Mouse (Mus musculus): Measurements from ENCODE around the gene Phf7.

Gene Phf7

DNA sequence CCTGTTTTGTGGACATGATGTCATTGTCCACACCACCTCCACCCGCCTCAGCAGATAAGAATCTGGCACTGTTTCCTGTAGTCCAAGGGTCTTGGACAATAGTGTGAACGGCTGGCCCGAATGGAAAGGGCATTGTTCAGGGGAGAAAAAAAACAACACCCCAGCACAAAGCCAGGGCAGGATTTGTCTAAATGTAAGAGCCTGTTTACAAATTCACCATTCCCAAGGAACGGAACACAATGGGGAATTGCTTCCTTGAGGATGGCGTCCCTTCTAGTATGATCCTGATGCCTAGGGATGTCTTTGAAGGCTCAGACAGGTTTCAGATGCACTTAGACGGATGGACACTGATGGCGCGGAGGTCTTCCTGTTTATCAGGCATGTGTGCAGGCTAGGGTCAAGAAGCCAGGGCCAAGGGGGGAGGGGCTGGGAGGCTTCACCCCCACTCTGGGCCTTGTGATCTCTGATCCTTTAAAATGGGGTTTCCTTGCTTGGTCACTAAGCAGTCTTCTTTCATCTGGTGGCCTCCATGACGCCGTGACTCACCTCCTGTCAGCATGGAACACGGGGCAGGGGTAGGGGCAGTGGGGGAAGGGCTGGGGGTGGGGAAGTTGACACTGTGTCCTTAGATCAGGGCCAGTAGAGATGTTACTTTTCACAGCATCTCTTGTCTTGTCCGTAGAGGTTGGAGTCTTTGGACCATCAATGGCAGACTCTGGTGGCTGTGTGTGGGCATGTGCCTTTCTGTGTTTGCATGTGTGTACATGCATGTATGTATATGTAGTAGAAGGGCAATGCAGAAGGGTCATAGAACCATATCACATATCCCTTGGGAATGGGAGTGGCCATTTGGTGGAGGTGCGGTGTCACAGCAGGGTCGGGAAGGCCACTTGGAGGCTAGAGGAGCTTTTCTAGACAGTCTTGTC, 17.8 kb downstream of the Phf7 start:
- no peak for DNase-seq (ENCODE audit: low read depth, low spot score)

DNA sequence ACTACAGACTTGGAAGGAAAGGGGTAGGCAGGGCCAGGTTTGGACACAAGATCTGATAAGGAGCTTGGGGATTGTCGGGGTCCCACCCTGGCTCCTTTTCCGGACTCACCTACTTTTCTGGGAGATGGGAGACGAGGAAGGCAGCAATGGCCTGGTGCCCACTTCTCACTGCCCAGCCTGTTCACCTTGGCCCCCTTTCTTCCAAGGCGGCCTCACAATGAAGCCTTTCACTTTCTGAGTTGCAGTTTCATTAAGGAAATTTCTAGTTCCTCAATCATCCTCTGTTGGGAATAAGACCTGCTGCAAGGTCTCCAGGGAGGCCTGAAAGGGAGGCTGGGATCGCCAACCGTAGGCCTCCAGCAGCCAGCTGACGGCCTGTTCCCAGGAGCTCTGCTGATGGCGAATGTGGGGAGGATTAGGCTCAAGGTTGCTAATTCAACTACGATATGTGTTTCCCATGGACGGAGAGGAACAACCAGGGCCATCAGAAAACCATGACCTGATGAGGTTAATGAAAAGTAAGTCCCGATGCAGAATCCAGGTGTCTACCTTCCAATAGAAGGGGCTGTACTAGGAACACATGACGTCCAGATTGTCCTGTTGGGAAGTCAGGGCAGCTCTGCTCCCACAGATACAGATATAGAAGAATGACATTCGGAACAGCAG, 18.6 kb downstream of the Phf7 start:
- no peak for DNase-seq (ENCODE audit: low read depth, low spot score)

DNA sequence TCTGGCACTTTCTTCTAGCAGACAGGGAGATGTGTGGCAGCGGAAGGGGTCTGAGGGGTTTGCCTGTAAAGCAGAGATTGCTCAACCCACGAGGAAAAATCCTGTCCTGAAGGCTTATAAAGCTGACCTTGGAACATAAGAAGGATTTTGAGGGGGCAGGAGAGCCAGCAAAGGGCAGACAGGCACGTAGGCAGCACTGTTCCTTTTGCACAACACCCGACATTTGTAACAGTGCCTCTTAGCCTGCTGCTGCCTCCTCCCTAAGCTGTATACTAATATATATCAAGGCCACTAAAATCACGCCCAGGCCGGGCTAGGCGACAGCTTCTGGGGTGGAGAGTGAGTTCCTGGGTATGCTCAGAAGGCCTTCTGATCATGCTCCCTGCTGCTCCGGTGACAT, 20.7 kb downstream of the Phf7 start:
- DNase-seq (ENCODE audit: low read depth, low spot score) = no peak

DNA sequence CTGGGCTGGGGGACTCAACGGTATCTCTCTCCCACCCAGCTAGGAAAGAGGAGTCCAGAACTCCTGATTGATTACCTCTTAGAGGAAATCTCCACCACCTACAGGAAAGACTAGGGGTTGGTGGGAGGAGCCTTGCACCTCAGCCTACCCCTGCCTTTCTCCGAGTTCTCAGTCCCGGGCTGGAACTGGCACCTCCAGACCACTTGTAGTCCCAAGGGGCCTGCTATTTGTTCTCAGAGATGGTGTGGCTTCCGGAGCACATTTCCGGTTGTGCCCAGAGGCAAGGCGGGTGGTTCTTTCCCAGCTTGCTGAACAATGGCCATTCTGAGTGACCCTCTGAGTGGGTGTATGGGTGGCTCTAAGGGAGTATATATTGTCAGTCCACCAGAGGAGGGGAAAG, 22.9 kb downstream of the Phf7 start:
- no peak for DNase-seq (ENCODE audit: low read depth, low spot score)

DNA sequence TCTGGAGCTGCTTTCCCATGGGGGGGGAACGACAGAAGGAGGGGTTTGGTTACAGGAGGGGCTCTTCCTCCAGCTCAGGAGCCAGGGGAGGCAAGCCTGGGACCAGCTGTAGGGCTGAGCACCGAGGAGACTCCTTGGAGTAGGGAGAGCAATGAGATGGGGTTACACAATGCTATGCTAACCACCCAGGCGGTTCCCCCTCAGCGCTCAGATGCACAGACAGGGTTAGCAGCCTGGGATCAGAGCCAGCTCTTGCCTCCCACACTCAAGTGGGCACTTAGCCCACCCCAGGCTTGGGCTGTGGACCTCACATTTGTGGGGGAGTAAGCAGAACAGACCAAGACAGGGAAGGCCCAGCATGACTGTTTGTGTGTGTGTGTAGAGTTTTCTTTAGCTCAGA, 24.1 kb downstream of the Phf7 start:
- no peak for DNase-seq (ENCODE audit: low read depth, low spot score)

DNA sequence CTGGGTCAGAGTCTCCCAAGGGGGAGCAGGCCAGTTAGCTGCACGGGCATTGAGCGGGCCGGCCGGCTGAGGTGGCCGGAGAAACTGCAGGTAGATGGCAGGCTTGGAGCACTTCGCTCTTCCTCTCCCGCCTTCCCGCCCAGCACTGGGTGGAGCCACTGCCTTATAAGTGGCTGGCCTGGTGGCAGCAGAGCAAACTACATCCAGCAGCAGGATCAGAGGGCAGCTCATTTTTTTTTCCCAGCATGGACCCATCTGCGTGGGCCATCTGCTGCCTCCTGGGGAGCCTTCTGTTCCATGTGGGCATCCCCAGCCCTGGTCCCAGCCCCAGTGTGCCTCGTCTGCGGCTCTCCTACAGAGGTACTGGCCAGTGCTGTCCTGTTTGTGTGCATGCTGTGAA, 33.5 kb downstream of the Phf7 start, which contains the start of gene Sema3g:
Sema3g (plus strand) TSS at position 195 of the 400 bp plus-strand sequence.
- peak; percentile 63 for DNase-seq (ENCODE audit: low read depth, low spot score)

DNA sequence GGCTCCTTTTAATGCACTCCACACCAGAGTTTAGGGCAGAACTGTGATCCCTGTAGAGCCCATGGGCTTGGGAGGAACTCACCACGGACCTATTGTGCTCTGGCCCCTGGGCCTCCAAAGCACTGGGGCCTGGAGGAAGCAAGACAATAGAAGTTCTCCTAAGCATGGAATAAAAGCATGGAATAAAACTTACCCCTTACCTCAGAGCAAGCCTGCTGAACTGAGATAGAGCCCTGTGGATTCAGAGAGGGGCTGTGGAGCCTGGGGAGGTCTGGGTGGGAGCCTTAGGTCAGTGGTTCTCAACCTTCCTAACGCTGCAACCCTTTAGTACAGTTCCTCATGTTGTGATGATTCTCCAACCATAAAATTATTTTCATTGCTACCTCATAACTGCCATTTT, 34.3 kb downstream of the Phf7 start, which contains the start of gene Nisch:
Nisch (minus strand) TSS at position 101 of the 400 bp plus-strand sequence.
- no peak for DNase-seq (ENCODE audit: low read depth, low spot score)

DNA sequence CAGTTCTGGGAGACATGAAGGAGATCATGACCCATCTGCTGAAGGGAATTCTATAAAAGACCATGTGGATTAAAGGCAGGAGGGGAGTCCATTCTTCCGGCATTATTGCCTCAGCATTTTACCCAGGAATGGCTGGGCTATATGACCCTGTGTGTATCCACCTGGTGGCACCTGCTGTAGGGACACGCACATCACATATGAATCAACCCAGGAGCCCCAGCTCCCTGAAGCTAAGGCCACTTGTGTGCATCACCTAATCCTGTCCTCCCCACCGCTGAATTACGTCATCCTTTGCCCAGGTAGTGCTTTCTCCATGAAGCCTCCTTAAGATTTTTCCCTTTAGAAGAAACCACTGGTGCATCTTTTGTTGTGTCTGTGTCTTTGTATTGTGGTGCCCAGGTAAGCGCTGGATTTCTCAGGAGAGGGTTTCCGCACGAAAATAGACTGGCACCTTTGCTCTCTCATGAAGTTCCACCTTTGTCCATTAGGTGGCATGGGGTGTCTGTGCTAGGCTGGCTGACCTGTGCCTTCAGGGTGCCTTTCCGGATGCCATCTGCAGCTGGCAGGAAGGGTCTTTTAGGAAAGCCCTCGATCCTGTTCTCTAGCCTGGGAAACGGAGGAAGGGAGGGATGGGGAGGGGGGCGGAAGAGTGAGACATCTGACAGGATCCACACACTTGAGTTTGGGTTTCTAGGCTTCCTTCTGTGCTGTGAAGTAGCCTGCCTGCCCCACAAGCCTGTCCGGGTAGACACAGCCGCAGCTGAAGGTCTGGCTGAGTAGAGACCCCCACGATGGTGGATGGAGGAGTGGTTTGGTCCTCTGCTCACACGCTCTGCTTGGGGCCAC, 35.7 kb downstream of the Phf7 start:
- DNase-seq (ENCODE audit: low read depth, low spot score) = peak; percentile 65

DNA sequence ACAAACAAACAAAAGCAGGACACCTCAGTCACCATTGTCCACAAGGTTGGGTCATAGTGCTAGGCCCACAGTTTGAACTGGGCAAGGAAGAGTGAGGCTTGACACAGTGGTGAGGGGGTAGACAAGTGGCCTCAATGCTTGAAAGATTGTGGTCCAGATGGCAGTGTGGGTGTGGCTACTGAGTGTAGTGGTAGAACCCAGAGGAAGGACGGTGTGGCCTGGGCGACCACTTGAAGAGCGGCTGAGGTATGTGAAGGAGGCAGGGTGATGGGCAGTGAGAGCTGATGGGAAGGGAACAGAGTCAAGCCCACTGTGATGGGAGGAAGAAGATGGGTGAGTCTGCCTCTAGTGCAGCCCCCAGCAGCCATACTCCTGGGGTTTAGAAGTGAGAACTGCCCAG, 36.4 kb downstream of the Phf7 start:
- no peak for DNase-seq (ENCODE audit: low read depth, low spot score)

DNA sequence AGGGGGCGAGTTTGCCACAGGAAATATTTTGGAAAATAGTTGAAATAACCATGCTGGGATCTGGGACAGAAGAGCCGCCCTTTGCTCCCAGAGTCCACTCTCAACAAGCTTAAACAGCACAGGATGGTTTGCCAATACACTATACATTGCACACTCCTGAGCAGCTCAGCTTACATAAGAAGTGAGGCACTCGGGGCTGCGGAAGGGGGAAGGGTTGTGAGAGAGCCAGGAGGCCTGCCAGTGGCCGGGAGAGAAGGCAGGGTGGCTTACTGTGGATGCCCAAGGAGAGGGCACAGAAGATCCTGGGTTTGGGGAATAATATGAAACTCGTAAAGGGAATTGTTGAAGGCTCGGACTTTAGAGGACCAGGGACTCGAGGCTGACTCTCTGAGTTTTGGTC, 37.2 kb downstream of the Phf7 start:
- no peak for DNase-seq (ENCODE audit: low read depth, low spot score)

DNA sequence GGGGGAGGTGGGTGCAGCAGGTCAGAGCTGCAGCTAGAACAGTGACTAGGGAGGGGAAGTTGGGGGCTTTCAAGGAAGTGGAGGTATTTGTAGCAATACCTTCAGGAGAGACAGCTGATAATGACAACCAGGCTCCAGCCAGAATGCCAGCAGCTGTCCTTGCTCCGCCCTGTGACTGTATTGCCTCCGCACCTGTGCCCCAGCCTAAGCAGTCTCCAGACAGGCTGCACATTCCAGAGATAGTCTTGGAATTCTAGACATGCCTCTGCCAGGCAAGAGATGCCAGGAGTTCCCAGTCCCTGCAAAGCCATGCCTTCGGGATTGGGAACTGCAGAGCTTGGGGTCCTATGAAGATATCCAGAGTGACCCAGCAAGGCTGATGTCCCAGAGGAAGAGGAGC, 38.6 kb downstream of the Phf7 start:
- no peak for DNase-seq (ENCODE audit: low read depth, low spot score)

DNA sequence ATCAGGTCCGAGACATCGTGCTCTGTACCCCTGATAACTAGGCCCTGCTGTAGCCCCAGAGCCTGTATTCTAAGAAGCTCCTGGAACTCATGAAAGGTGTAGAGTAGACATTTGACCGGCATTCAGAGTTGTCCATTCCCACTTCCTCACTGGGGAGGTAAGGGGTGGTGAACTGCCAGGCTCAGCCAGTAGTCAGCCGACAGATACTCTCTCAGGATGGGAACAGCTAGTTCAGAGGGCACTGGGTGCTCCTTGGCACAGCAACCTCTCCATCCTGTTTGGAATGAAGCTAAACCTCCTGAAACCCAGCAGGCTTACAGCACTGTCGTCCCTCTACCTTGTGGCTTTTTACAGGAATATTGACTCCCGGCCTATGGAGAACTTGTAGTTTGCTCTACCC, 39.3 kb downstream of the Phf7 start:
- DNase-seq (ENCODE audit: low read depth, low spot score) = no peak

DNA sequence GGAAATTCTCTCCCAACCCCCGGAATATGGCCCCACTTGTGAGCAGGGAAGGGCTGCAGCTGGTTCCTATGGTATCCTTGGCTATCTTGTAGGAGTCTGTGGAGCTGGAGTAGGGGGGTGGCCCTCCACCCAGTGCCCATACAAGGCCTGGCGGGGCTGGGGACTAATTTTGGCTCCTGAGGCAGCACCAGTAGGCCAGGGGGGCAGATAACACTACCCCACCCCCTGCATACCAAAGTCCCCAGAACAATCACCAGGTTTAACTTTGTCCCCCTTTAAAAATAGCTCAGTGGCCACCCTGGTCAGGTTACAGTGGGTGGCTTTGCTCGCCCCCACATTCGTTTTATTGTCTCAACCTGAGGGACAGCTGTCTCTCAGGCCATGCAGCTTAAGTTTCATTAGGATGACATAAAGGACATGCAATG, 42.0 kb downstream of the Phf7 start:
- DNase-seq (ENCODE audit: low read depth, low spot score) = no peak

DNA sequence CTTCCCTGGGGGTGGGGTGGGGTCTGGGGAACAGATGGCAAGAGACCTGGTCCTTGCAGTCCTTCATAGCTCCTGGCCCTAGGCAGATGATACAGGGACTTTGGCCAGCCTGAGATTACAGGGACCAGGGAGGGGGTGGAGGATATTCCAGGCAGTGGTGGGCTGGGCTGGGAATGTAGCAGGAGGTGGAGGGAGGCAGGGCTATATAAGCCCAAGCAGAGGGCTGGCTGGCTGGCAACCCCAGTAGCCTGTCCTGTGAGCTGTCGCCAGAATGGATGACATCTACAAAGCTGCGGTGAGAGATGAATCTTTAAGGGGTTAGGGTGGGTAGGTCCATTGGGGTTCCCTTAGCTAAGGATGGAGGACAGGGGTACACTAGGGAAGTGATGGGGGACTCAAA, 43.0 kb downstream of the Phf7 start, which contains the start of gene Tnnc1:
Tnnc1 (plus strand) TSS at position 229 of the 400 bp plus-strand sequence.
- DNase-seq (ENCODE audit: low read depth, low spot score) = no peak

DNA sequence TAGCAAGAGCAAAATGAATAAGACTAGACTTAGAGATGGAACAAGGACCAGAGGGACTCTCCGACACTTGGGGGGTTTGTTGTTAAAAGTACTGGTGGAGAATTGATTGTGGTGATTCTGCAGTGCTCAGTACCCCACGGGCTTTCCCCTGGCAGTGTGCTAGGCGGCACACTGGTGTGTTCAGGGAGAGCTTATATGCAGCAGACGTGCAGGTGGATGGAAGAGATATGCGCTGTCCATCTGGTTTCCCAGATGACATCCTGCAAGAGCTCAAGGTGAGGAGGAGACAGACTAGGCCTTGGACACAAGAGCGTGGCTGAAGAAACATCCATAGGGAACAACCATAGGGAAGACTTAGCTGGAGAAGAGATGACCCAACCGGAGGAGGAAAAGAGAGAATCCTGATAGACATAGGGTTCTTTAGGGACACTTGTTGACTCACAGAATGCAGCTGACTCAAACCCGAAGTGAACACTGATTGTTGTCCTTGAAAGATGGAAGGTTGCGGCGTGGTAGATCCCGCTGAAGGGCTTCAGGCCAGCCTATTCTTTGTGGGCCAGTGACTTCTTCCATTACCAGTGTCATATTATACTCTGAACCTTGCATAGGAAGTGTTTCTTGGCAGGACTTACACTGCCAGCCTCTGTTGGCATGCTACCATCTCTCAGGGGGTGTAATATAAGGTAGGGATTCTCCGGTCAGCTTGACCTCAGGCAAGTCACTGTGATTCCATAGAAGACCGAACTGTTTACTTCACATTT, 43.9 kb downstream of the Phf7 start:
- no peak for DNase-seq (ENCODE audit: low read depth, low spot score)

DNA sequence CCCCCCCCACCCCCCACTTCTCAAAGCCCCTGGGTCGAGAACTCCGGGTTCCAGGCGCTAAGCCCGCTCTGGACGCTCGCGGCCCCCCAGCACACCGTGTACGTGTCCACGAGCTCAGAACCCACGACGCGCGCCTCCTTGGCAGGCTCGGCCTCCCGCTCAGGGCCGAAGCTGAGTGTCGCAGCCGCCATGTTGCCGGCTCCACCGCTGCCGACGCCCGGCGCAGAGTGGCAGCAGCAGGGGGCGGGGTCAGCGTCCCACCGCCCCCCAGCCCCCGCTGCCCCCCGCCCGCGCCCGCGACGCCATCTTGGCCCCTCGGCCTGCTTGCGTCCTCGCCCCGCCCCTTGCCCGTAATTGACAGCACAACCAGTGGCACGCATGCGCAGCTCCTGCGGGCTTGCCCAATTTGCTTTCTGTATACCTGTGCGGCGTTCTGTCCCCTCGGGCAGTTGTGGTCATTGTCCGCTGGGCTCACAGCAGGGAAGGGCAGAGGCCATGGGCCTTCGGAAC, 44.6 kb downstream of the Phf7 start:
- peak; percentile 91 for DNase-seq (ENCODE audit: low read depth, low spot score)

DNA sequence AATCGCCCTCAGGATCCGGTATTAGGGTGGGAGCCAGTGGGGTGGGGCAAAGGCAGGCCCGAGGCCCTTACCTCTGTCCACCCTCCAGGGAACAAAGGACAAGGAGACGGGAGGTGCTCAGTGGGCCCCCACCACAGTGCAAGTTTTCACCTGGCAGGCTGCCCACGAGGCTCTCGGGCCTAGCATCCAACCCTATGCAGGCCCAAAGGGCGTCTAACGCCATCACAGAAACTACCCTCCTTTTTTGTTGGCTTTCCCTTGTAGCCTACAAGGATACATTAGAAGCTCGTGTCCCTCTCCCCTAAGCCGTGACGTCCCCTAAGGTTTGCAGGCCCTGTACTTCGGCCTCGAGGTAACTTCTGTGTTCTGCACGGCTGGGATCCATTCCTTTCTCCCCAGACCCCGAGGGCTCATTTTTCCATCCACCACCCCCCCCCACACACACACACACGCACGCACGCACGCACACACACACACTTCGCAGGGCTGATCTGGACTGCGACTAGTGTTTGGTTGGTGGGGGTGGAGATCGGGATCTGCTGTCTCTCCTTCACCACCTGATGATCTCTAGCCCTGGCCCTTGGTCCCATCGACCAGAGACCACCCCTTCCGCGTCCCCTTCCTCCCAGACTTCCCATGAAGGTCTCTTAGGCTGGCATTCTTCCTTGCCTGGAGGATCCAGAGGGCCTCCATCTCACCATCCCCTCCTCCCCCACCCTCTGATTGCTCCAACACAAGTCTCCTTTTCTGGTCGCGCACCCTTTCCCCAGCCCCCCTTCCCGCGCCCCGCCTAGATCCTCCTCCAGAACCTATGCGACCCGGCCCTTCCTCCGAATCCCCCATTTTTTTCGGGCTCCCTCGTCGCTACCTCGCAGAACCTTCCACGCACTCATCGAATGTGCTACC, 45.3 kb downstream of the Phf7 start:
- no peak for DNase-seq (ENCODE audit: low read depth, low spot score)

DNA sequence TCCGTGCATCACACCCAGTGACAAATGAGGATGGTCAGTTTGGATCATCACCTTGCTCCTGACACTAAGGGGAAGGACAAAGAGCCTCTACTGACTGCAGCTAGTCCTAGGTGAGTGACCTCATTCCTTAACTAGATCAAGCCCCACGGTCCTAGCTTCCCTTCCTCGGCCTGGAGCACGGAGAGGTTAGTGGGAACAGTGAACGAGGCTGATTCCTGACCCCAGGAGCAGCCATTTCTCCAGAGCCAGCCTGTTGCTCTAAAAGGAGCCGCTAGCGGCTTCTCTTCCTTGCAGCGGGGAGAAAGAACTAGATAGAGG, 45.9 kb downstream of the Phf7 start:
- DNase-seq (ENCODE audit: low read depth, low spot score) = no peak

DNA sequence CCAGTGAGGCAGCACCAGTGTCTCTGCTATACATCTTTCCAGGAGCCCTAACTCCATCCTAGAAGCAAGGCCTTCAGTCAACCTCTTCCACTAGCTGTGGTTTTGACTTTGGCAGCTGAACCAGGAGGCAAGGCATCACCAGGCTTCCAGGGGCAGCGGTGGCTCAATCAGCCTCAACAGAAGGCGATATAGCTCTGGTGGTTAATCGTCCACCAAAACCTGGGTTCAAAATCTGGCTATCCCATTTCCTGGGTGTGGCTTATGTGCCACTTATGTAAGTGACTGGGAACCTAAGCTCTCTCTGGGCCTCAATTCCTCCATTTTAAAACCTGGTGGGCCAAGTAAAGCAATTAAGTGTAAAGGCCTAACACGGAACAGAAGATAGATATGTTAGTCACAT, 46.3 kb downstream of the Phf7 start:
- DNase-seq (ENCODE audit: low read depth, low spot score) = no peak

DNA sequence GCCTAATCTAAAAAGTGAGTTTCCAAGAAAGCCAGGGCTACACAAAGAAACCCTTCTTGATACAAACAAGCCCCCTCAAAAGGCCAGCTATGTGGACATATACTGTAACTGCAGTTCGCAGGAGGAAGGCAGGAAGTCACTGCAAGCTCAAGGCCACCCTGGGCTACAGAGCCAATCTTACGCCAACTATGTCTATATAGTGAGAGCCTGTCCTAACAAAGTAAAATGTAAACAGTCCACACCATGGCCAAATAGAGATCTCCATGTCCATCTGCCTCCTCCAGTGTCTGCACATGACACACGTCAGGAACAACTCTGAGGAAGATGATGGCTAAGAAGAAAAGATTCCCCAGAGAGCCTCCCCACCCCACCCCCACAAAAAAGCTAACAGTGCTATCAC, 51.1 kb downstream of the Phf7 start:
- DNase-seq (ENCODE audit: low read depth, low spot score) = no peak
